Mouse (Mus musculus): ENCODE measurements around the gene Cttn. TPM values are rescaled to one million over a fixed set of nuclear protein-coding genes. Genes with fewer than 3 reads are reported as not detected.
A peak's percentile ranks its signal among the peaks of the same experiment; 100 is the strongest.

Cttn gene
- 100 to 1,000 TPM in 1 of 2 experiments, 10 to 100 TPM in 1; 91.7 to 103 TPM for total RNA-seq (2021)
- long read RNA-seq, experiment 1, transcript Cttn-201 (17 exons, 2,913 nt), result major isoform, 39 of 275 reads
- long read RNA-seq, experiment 1, transcript Cttn-202 (18 exons, 3,286 nt), result minor isoform, 16 of 275 reads
- long read RNA-seq, experiment 1, partial matches to known transcripts, result 17 of 275 reads
- long read RNA-seq, experiment 1, other reads (novel, unspliced or antisense), result 200 of 275 reads
- long read RNA-seq, experiment 2, transcript Cttn-201 (17 exons, 2,913 nt), result major isoform, 33 of 196 reads
- long read RNA-seq, experiment 2, transcript Cttn-202 (18 exons, 3,286 nt), result minor isoform, 23 of 196 reads
- long read RNA-seq, experiment 2, partial matches to known transcripts, result 12 of 196 reads
- long read RNA-seq, experiment 2, other reads (novel, unspliced or antisense), result 128 of 196 reads

DNA sequence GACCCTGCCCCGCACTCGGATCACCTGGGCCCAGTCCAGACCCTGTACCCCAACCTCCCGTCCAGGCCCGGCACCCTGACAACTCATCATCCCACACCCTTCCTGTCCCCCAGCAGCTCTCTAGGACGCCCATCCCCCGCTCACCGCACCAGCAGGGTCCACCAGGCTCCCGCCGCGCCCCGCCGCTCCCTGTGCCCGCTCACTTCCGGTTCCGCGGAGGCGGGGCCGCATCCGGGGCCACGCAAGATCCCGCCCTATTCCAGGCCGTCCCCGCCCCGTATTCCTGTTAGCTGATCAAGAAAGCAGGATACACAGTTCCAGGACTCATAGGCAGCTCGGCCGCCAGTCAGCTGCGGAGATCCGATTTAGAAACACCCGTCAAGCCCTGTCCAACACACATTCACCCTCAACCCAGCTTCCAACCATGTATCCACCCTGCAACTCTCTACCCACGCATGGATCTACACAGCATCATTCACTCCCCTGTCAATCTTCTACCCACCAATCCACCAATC lies at the start of gene Cttn:
Gene Cttn, minus strand, starts transcription at position 465 of the 515 bp plus-strand sequence.
- peak; percentile 86 to 89 for DNase-seq (ENCODE audit: low spot score in 2 of 2)

DNA sequence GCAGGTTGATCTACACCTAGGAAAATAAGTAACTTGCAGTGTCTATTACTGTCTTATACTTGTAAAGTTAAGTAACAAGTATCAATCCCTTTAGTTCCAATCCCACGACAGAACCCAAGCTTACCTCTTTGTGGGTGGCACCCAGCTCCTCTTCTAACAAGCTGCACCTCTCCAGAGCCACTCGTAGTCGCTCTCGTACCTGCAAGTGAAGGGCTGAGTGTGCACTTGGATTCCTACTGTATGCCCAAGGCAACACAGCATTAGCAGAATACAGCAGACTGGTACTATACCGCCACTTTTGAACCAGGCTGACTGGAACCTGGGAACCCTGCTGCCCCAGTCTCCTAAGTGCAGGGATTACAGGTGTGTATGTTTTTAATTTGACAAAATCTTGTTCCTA lies 49.0 kb upstream of the Cttn start:
- DNase-seq (ENCODE audit: low spot score in 2 of 2), result no peak

DNA sequence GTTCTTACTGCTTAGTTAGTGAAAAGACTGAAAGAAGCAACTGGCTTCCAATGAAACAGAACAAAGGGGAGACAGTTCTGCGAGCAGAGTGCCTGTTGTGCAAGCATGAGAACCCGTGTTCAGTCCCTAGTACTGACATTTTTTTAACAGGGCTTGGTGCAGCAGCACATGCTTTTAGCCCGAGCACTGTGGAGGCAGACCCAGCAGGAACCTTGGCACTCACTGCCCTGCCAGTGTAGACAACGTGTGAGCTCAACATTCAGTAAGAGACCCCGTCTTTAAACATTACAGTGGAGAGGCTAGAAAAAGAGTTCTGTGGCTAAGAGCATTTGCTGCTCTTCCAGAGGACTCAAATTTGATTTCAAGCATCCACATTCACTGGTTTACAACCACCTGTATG lies 45.9 kb upstream of the Cttn start:
- no peak for DNase-seq (ENCODE audit: low spot score in 2 of 2)

DNA sequence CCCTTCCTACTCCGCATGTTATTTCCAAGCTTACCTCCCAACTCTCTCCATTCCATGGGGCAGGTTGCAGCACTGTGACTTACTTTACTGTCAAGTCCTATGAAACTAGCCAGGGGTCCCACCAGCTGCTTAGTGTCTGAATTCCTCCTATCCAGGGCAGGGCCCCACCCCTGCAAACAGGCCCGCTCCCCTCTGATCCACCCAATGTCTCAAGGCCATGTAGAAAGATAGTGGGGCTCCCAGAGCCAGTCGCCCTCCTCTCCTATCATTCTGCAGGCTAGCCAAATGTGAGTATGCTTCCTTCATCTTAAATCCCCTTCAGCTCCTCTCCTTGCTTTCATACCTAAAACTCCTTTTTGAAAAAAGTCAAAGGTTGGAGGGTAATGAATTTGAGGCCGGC lies 38.3 kb upstream of the Cttn start:
- no peak for DNase-seq (ENCODE audit: low spot score in 2 of 2)

DNA sequence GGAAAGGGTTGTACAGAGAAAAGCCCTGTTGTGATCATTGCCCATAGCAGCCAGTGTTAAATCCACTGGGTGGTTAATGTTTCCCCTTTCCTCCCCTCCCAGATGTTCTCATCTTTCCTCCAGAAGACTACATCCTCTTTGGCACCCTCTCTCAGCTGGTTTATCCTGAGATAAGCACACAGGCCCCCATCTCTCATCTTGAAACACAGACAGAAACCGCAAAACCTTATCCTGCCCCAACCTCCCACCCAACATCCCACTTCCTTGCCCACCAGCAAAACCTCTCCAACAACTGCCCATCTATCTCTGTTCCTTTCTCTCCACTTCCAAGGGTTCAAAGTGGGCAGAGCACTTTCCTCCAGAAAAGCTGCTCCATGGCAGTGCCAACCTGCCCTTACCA lies 36.0 kb upstream of the Cttn start:
- no peak for DNase-seq (ENCODE audit: low spot score in 2 of 2)

DNA sequence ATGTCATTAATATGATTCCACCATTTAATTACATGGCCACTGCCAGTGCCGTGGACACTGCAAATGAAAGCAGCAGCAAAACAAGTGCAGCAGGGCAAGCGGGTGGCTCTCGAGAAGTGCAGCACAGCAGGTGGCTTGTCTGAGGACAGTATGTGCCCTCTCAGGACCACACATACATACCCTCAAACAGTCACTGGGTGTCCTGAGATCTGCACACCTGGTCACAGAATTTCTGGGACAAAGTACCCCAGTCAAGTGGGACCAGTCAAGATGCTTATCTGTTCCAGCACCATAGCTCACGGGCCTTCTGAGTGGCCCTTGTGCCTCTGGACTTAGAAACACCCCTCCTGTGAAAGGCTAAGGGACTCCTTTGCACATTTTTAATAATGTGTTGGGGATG lies 33.1 kb upstream of the Cttn start:
- no peak for DNase-seq (ENCODE audit: low spot score in 2 of 2)

DNA sequence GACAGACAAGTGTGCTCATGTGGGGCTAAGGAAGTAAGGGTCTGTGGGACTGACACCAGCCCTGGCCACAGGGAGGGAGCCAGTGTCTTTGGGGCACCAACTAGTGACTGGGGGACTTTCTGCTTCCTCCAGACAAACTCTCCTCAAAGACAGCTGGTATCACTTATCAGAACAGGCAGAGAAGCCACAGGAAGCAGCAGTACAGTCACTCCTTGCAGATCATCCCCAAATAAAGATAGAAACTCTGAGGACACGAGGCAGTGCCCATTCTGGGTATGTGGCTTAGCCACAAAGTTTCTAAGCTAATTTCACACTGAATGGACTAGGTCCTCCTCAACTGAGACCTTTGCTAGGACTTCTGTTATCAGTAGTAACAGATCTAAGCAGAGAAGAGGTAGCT lies 22.1 kb upstream of the Cttn start:
- no peak for DNase-seq (ENCODE audit: low spot score in 2 of 2)

DNA sequence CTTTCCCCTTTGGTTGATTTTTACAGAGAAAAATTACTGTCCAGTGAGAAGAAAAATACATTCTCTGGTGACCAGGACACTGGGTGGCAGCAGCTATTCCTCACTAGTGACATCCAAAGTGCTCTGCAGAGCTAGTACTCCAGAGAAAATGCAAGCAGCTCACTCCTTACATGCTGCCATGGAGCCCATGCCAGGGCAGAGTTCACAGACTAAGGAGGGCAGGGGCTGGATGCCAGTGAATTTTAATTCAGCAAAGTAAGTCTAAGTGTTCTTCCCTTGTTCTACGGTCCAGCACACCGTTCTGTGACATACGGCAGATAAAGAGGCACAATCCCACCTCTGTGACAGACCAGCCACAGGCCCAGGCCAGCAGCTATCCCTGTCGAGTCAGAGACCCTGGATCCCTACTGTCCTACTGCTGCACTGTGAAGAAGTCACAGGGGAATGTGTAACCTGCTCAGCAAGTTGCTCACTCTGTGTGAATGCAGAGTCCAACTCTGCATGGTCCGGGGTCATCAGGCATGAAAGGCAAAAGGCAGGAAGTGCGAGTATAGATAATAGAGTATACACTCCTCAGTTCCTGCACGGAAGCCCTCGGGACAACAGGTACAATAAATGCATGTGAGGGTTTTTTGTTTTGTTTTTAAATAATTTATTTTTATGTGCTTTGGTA lies 19.5 kb upstream of the Cttn start:
- DNase-seq (ENCODE audit: low spot score in 2 of 2), result no peak

DNA sequence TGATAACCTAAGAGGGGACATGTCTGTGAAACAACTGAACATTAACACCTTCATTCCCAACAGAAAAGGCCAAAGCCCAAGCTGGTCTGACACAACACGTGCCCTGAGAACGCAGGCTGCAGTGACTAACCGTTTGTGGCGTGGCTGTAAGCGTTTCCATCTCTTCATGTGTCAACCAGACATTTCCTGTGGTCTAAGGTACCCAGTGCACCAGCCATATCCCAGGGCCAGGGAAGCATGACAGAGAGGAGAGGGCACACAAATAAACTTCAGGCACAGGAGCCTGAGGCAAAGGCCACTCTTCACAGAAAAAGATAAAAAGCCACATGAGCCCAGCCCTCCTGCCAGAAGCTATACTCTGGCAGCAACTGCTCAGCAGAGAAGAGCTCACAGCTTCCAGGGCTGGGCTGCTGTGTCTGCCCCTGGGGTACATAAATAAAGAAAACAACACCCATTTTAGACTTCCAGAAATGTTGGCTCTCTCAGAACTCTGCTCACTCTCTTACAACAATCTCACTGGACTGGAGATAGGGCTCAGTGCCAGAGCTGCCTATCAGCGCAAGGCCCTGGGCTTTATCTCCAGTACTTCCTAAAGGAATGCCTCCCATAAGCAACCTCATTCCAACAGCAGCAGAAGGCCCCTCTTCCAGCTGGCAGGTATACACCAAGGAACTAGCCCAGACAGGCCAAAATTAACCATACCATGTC lies 18.4 kb upstream of the Cttn start:
- no peak for DNase-seq (ENCODE audit: low spot score in 2 of 2)

DNA sequence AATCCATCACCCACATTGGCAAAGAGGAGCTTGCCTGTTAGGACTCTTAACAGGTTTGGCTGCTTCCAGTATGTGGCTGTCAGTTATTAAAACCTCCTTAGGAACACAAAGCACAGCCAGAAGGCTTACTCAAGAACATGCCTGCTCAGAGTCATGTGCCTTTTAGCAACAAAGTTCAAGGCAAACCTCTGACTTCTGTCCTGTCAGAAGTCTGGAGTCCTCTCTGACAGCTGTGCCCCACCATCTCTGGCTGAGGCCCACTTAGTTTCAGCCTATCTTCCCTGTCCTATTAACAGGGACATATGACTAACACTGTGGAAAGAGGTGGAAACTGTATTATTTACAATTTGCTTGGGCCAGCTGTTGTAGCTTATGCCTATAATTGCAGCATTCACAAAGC lies 9.5 kb upstream of the Cttn start:
- DNase-seq (ENCODE audit: low spot score in 2 of 2), result no peak

DNA sequence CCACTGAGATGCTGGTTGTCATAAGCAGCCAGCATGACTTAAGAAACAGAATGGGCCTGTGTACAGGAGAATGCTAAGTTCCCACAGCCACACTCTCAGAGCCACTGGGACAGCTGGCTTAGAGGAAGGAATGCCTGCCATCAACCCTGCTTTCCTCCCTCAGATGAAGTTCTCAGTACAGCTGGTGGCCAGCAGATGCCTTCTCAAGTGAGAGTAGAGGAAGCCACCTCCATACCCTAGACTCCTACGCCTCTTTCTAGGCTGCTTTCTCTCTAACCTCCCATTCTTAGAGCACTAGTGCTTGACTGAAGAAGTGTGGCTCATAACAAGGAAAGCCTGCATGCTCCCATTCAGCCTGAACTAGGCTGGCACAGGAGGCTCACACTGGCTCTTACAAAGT lies 8.8 kb upstream of the Cttn start:
- DNase-seq (ENCODE audit: low spot score in 2 of 2), result peak; percentile 69 to 82

DNA sequence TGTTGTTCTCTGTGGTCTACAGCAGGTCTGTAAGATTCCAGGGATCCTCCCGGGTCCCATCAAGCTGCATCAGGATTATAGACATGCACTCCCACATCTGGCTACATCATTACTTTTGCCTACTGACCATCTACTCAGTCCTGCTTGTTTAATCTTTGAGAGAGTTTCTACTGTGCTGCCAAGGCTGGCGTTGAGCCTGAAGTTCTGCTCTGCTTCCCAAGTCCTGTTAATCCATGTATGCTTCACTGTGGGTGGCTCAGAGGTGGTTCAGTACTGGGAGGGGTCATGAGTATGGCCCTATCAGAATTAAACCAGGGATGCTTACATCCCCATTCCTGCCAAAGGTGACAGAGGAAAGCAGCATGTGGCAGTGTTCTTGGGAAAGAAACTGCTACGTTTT lies 4.9 kb upstream of the Cttn start:
- no peak for DNase-seq (ENCODE audit: low spot score in 2 of 2)

DNA sequence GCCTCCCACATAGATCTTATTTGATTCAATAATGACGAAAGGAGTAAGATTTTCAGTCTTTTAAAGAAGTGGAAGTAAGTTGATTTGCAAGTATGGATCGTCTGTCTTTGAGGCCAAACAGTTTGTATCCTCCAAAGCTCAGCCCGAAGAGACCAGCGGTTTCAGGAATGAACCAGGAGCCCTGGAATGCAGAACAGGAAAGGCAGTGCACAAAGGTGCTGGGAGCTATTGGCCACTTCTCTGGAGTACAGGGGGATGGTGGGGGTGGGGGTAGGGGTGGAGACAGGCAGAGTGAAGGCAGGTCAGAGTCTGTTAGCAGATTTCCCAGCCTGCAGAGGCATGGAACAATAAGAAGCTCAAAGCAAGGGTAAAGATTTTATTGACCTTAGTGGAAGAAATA lies 2.7 kb upstream of the Cttn start:
- no peak for DNase-seq (ENCODE audit: low spot score in 2 of 2)

DNA sequence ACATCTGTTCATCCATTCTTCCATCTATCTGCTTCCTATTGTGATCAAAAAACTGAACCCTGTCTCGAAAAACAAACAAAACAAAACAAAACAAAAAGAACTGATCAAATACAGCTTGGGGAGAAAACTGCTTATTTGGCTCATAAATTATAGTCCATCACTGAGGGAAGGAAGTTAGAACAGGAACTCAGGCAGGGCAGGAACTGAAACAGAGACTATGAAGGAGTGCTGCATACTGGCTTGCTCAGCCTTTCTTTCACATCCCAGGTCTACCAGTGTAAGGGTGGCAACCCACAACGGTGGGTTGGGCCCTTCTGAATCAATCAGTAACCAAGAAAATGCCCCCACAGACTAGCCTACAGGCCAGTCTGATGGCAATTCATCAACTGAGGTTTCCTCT lies 294 bp upstream of the Cttn start:
- DNase-seq (ENCODE audit: low spot score in 2 of 2), result no peak

DNA sequence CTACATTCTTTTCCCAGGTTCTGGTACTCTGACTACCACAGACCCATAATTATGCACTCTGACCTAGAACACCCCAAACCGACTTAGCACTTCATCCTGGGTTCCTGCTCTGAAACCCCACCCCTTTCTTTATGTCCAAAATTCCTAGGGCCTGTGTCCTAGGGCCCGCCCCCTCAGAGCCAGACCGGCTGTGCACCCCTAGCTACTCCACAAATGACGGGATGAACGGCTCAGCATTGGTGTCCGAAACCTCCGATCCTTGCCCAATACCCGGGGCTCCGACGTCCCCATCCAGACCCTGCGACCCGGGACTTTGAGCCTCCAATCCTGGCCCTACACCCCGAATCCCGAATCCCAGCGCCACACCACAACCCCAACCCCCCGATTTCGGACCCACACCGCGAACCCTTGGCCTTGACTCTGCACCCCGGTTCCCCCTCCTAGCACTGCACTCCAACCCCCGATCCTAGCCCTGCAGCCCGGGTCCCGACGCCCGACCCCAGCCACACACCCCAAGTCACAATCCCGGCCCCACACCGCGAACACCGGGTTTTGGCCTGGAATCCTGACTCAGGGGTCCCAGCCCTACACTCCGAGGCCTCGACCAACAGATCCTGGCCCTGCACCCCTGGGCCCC lies 783 bp downstream of the Cttn start:
- no peak for DNase-seq (ENCODE audit: low spot score in 2 of 2)

DNA sequence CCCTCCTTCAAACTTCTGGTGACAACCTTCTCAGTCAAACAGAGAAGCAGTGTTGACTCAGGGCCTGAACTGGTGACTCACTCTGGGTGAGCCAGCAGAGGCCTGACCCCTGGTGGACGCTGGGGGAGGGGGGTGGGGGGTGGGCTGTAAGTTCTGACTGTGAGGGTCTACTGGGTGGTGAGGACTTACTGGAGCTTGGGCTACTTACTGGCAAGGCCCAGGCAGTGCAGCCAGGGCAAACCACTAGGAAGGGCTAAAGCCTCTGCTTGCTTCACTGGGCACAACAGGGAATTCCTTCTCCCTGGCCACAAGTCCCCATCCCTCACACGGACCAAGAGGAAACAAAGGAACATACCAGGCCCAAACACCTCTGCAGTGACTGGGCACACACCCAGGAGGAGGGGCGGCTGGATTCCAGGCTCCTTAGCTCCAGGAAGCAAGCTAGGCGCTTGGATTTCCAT lies 1.6 kb downstream of the Cttn start:
- no peak for DNase-seq (ENCODE audit: low spot score in 2 of 2)

DNA sequence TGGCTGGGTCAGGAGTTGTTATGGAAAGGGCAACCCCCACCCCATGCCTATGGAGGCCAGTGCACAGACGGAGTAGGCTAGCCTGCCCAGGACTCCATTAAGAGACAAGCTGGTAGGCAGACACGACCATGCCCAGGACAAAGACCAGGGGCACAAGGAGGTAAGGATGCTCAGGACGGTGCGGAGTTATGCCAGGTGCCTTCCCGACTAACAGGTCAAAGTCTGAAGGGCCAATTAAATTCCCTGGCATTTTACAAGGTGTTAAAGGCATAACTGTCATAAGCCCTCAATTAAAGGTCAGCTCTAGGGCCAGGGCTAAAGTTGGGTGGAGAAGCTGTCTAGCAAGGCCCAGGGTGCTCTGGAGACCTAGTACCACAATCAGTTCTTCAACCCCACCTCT lies 2.1 kb downstream of the Cttn start:
- DNase-seq (ENCODE audit: low spot score in 2 of 2), result no peak

DNA sequence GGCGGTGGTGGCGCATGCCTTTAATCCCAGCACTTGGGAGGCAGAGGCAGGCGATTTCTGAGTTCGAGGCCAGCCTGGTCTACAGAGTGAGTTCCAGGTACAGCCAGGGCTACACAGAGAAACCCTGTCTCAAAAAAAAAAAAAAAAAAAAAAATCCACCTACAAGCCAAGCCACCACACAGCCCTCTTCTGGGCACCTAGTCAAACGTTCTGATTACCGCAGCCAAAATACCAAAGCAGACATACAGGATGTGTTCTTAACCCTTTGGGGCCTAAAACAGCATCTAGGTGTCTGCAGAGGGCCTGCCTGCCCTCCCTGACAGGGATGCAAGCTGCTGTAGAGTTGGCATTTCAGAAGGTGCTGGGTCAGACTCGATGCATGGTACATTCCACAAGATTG lies 8.2 kb downstream of the Cttn start:
- DNase-seq (ENCODE audit: low spot score in 2 of 2), result no peak

DNA sequence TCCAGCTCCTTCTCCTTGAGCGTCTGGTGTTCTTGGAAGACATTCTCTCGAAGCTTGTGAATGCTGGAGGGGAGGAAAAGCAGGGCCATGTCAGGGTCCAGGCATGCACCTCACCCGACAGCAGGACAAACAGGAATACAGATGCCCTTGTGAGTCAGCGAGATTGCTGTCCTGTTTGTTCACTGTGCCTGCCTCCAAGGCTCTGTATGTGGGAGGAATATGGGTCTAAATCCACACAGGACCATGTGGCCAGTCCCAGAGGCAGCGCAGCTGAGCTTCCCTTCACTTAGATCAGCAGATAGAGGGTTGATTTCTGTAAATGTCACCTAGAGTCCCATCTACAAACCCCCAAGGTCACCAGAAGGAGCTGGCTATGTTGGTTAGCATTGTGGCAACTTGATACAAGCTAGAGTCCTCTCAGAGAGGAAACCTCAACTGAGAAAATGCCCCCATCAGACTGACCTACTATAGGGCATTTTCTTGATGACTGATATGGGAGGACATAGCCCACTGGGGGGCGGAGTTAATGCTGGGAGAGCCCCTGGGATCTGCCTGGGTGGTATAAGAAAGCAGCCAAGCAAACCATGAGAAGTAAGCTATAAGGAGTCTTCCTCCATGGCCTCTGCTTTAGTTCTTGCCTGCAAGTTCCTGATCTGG lies 9.4 kb downstream of the Cttn start:
- no peak for DNase-seq (ENCODE audit: low spot score in 2 of 2)

DNA sequence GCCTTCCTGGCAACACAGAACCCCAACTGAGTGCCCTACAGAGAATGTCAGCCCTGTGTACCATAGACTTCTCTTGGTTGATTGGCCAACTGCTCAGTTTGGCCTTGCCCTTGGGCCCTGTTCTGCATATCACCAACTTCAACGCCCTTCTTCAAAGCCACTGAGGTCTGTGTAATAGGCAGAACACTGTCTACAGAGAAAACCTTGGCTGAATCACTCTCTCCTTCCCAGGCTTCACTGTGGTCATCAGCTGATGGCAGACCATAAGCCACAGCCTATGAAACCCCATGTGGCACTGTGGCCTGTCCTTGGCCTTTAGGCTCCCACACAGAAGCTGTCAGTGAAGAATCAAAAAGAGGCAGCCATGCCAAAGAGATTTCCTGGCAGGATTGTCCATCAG lies 11.9 kb downstream of the Cttn start:
- no peak for DNase-seq (ENCODE audit: low spot score in 2 of 2)

DNA sequence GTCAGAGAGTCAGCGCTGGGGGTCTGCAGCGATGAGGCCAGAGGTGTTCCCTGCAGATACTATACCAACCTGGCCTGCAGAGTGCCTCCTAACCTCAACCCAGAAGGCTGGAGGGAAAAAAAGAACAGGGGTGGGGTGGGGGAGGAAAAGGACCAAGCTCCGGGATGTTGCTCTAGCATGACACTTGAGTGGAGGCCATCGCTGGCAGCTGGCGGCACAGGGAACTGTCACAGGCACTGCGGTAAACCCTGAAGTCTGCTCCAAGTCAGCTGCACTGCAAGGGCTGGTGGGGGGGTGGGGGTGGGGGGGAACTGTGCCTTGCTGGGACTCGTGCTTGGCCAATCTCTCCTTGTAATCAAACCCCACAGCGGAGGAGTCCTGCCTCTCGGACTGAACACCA lies 20.1 kb downstream of the Cttn start:
- no peak for DNase-seq (ENCODE audit: low spot score in 2 of 2)
